Mouse (Mus musculus) embryo, embryonic 10 days (tissue): ENCODE data around the gene Marcks.

Experiments used
- DNase-seq: peaks from one replicate; pipeline ENCODE4 v3.0.0-alpha.2; 2015; ENCODE audit warnings: low spot score

The Marcks gene

DNA sequence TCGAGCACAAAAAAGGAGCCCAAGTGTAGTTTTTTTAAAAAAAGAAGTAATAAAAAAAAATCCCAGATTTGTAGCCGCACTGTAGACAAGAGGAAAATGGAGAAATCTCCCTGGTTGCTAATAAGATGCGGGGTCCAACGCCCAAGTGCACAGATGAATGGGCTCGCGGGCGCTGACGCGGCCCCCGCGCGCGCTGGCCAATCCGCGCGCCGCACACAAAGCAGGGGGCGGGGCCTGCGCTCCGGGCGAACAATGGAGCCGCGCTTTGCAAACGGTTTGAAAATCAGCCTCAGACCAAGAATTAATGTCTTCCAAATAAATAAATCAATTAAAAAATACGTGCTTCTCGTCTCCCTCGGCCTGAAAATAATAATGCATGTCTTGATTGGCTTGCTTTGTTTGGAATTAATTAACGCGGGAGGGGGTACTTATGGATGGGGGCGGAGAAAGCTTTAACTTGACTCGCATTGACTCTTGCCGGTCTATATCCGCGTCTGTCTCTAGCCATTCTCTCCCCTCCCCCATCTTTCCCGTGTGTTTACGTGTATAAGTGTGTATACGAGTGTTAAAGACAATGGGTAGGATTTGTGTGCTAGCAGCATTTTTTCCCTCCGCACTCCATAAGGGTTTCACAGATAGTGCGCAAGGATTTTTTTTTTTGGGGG lies at the start of gene Marcks:
TSS of gene Marcks (minus strand) at position 143 of the 665 bp plus-strand sequence.
- peak; percentile 94 for DNase-seq

DNA sequence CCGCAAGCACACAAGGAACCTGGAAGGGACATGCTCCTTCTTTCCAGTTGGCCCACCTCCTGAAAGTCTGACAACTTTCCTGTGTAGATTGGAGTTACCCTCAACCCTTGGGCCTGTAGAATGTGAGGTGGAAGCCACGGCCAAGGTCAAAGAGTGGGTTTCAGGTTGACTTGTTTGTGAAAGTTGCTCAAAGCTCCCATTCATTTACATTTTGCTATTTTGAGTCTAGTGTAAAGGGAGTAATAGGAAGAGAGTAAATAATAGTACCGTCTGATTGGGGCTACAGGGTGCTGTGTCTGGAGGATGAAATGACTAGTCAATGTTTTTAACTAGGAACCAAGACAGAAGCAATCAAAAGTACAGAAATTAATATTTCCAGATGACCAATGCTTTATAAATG lies 38.4 kb upstream of the Marcks start:
- no peak for DNase-seq

DNA sequence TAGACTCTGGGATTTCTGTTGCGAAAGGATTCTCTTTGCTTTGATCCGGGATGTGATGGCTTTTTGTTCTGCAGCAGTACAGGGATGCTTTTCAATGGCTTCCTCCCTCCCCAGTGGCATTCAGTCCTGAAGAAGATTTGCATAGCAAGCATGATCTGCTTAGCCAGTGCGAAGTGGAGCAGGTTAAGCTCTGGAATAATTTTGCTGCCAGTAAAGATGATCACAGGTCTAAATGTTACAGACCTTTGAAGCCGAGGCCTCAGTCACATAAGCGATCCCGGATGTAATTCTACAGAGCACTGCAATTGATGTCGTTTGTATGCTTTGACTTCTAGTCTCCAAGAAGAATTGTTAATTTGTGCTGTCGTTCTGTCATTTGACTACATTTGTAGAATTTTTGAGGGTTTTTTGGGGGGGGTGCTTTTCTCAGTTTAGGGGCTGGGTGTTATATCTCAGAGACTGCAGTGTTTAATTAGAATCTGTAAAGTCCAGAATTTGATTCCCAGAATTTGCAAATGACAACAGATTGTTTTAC lies 33.8 kb upstream of the Marcks start:
- no peak for DNase-seq

DNA sequence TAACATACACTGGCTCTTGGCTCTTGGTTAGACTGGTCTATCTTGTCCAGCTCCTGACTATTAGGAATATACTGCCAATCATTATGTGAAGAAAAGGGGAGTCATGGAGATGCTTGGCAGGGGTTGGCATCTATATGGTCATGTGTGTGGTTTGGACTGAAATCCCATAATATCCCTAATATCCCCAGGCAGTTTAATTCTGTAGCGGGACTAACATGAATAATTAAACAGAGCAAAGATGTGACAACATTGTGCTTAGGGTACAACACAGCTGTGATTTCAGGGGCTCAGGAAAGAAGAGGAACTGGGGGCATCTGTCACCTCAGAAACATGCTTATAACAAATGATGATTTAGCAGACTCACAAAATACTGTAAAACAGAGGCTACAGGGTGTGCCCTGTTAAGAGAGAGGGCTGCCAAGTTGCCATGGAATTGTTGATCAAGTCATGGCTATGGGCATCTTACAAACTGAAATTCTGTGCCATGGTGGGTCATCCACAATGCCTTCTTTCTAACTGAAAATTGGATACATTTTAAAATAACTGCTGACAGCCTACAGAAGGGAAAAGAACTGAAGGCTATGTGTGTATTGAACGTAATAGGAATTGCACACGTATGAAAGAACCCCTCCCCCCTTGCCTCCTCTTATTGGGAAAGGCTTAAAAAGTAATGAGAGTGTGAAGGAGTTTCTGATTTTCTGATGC lies 33.1 kb upstream of the Marcks start:
- DNase-seq, result no peak

DNA sequence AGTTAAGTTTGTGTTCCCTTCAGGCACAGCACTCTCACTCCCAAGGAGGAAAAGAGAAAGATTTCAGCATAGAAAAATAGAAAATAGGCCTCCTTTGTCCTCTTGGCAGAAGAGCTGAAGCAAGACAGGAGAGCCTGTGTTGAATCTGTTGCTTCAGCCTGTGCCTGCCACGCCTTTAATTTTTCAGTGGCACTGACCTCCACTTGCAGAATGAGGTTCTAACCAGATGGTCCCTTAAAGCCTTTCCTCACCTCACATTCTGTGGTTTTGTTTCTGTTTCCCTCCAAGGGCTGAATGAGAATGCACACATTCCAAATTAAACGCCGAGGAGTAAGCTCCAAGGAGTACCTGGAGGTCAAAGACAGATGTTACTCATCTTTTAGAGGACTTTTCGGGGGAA lies 32.2 kb upstream of the Marcks start:
- no peak for DNase-seq

DNA sequence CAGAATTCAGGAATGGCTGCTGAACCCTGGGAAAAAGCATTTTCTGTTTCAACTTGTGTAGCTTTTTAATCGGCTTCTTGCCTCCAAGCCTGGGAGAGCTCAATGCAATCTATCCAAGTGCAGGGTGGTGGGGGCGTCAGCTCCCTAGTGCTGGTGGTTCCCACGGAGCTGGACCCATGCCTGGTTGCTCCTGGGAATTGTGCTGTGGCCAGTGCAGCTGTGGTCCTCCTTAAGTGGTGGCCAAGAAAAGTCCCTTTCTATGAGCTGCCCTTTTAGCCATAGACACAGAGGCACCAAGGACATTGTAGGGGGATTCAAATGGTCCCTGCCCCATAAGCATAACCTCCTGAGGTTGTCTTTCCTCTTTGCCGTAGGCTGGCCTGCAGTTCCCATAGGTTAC lies 31.7 kb upstream of the Marcks start:
- DNase-seq, result no peak

DNA sequence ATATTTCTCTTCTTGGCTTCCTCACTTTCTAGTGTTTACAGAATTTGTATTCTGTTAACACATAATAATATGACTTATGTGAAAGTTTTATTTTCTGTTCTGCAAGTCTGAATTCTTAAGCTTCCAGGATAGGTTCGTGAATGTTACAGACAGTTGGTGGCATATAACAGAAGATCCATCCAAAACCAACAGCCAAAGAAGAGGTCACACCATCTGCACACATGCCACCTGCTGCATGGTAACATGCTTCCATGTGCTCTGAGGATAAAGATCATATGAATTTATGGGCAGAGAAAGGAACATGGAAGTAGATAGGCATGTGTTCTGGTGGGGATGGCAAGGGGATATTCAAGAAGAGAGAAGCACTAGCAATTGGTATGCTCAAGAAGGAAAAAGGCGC lies 28.8 kb upstream of the Marcks start:
- no peak for DNase-seq

DNA sequence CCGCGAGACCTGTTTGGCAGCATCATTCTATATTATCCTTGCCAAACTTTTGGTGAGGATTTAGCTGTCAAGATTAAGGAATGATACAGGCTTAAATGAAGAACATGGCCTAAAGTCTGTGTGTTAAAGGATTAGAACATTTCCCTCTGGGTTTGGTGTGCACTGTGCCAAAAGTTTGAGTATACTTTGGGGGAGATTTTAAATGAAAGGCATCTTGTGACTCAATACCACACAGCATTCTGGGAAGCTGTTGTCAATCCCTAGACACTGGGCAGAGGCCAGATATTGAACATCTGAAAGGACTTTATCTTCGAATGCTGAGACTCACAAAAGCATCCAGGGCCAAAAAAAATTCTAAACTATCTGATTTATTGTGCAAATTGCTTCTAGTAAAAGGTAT lies 21.0 kb upstream of the Marcks start:
- no peak for DNase-seq

DNA sequence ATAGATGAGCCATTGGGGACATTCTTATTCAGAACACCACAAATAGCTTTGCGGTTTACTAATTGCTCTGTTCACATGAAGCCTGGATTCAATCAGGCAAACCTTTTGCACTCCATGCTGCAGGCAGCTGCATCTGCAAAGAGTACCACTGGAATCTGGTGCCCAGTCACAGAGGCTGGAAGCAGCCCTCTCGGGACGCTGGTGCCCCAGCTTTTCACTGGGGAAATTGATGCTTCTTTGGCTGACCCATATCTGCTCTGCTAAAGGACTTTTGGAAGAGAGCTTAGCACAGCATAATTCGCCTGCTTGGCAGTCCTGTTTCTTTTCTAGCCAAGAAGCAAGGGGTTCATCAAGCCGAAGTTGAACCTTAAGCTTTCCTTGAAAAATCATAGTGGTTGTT lies 18.4 kb upstream of the Marcks start:
- DNase-seq, result no peak

DNA sequence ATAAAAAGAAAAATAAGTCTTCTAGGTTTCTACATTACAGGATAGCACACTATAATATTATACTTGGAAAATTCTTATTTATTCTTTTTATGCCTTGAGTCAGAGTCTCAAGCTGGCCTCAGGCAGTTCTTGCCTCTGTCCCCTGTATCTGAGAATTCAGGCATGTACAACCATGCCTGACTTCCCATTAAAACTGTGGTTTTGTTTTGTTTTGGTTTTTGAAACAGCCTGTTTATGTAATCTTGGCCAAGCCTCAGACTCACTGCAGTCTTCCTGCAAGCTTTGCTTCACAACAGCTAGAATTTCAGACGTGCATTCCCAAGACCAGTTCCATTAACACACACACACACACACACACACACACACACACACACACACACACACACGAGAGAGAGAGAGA lies 16.4 kb upstream of the Marcks start:
- no peak for DNase-seq

DNA sequence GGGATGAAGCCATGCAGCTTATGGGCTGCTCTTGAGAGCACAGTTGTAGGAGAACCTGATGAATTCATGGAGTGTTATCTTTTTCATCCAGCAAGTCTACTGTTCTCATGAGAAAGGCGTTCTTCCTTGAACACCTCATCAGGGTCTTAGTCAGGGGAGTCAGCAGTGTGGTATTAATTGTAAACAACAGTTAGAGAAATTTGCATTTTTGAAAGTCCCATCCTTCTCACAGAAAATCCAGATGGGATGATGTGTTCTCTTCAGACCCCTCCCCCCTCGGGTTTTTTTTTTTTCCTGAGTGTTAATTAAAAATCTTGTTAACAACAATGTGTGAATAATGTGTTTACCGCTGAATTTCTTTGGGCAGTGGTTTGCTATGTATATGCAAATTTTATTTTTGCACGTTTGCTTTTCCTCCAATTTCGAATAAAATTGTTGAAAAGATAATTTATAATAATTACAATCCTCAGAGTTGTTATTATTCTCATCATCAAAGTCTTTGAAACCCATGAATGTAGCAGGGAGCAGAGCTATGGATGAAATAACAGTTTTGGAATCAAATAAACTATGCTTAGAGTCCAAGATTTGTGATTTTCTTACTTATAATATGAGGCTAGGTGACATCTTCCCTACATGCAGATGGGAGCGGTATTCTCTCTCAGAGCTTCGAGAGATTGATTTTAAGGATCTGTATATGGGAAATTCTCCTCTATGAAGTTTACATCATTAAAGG lies 13.0 kb upstream of the Marcks start:
- no peak for DNase-seq

DNA sequence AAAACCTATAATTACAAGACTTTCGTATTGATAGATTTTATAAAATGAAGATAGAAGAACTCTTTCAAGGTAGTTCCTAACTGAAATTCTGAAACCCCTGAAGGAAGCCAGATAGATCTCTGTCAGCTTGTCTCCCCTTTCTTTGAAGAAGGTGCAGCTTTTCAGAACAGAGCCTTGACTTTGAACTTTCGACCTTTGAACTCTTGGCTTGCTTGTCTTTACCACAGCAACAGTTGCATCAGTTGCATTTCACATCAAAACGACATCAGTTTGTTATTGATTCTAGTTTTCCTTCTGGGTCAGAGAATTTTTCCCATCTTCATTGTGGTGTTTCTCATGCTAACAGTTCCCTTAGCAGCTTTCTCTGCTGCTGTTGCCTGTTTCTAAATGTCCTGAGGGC lies 9.3 kb upstream of the Marcks start:
- DNase-seq, result no peak

DNA sequence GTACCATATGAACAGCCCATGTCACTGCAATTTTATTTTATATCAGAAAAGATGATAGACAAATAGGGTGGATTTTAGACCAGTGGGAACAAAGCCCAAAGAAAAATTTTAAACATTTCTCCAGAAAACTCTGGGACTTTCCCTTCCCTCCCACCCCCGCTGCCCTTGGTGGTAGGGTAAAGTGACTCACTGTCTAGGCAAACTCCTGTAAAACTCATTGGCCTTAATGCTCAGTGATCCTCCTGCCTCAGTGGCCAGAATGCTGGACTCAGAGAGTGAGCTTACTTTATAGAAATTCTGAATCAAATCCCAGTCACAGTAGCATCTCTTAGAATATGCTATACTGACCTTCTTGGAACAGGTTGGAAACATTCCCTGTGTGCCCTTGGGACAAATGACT lies 6.7 kb upstream of the Marcks start:
- no peak for DNase-seq

DNA sequence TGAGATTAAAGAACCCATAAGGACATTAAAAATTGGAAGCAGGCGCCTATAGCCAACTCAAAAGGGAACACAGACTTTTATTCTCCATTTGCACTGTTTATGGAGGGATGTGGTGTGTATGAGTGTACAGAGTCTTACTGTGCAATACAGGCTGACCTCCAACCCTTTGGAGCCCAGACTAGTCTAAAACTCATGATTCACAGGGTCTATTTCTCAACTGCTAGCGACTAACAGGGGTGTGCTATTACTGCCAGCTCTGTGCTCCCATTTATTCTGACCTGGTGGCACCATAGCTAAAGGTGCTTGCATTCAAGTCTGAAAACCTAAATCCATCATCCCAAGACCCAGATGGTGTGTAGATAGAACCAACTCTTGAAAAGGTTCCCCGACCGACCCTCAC lies 2.9 kb upstream of the Marcks start:
- no peak for DNase-seq

DNA sequence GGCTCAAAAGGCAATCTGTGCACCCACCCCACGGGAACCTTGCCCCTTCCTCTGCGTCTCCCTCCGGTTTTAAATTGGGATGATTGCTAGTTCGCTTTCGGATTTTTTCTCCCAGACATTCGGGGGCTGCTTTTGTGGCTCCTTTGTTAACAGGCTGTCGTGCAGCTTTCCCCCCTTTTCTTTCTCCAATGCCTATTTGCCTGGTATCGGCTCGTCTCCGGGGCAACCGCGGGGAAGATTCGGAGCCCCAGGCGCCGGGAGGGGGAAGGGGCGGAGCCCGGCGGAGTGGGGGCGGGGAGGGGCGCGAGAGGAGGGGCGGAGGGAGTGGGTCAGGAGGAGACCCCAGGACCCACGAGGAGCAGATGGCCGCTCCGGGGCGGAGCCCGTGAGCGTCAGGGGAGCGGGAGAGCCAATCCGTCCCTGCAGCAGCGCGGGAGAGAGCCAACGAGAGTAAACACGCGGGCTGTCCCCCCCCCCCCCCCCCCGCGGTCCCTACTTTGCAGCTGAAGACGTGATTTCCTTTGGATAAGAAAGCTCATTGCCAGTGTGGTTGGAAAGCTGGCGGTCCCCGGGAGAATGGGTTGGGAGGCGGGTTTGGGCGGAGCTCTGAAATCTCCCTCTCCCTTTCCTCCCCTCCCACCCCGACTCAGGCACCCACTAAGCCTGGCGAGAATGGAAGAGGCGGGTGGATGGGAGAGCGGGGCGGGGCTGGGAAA lies 2.2 kb upstream of the Marcks start:
- peak; percentile 92 for DNase-seq

DNA sequence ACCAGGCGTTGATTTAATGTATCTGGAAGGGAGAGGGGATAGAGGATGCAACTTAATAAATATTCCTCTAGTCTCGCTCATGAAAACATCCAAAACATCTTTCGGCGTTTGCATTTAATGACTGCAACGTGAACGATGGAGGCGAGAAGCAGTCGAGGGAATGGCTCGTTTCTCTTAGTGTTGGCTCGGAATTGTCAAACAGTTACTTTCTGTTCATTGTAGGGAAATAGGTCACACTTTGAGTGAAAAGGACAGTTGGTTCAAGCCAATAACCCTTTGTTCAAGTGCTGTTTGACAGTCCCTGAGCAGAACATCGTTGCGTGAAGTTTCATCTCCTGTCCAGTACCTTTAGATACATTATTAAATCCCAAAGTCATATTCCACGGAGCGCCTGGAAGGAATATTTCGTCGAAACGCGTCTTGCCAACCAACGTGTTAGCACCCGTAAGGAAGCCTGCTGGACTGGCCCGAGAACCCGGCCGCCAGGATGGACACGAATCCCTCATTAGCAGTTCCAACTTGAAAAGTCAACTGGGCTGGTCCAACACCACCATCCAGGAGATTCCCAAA lies 1.5 kb upstream of the Marcks start:
- DNase-seq, result peak; percentile 55

DNA sequence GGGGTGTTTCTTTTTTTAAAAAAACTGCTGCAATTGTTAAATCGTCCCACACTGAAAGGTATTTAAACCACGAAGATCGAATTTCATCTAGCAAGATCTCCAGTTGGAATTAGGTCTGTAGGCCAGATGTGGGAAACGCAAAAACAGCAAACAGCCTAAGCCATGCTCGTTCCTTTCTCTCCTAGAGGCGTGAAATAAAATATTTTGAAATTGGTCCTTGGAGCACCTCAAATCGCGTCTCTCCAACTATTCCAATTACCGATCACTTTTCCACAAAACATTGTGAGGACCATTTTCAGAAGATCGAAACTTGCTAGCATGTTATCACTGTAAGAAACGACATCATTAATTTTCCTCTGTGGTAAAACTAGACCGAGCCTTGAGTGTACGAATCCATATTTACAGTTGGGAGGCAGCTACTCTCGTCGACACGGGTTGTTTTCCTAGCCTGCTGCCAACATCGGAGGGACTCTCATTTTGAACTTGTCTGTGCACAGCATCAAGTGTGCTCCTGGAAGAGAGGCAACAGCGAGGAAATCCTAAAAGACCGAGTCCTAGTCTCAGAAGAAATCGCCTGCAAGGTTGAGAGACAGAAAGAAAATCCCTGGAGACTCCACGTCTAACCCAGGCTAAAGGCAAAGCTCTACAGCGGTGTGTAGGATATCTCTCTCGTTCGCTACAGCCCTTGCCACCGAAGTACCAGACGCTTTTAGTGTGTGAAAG lies 884 bp upstream of the Marcks start:
- DNase-seq, result peak; percentile 55

DNA sequence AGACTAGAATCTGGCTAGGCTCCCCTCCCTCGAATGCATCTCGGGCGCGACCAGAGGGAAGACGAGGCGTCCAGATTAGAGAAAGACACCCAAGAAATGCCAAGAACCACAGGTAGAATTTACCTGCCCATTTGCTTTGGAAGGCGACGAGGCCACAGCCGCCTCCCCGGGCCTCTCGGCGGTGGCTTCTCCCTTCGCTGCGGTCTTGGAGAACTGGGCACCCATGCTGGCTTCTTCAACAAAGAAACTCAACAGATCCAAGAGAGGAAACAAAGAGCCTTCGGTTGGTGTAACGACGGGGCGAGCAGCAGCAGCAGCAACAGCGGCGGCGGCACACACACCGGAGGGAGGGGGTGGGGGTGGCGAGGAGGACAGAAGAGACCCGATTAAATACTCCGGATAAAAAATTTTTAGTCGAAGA lies 399 bp downstream of the Marcks start:
- DNase-seq, result peak; percentile 51

DNA sequence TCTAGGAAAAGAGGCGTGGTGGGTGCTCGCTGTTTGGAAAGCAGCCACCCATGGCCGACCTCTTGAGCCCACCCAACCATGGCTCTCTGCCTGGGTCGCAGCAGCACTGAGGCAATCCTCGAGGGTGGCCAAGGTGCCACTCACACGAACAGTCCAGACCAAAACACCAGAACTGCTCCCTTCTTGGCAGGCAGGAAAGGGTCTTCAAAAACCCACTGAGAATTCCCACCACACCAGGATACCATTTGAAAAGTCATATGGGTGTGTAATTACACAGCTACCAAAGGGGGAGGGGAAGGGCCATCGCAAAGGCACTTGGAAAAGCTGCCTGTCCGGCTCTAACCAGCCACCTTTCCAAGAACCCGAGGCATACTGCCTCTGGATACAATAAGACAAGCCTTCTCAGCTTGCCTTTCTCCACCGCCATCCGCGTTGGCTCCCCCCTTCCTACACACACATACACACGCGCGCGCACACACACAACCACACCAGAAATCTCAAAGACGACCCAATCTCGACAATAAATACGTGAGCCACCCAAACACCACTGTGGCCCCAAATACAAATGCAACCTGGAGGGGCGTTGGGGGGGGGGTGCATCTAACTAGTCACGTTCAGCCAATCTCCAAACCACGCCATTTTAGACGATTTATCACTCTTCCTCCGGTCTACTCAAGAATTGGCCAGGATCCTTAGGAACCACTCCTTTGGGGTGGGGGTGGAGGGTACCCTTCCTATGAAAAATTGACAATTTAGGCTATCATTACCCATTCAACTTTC lies 999 bp downstream of the Marcks start:
- DNase-seq, result peak; percentile 68

DNA sequence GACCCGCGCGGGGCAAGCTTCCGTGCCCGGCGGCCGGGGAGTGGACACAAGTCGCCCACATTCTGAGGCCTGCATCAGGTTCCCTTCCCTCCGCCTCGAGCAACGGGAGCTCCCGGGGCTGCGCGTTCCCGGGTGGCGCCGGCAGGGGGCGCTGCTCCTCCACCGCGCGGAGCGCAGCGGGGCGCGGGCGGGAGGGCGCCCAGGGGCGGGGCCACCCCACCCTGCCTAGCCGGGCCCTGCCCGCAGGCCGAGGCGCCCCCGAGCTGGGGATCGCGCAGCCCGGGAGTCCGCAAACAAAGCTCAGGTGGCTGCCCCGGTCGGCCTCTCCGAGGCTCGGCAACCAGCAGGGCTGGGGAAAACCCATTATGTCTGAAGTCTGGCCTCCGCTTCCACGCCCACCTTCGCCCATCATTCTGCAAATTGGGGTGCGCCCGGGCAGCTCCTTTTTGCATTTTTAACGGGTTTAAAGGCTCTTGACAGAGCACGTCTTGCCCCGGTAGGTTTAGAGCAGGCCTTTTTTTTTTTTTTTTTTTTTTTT lies 1.7 kb downstream of the Marcks start:
- peak; percentile 83 for DNase-seq
